Mouse (Mus musculus): ENCODE data around the gene Serinc3. TPM values are rescaled to one million over a fixed set of nuclear protein-coding genes. Genes with fewer than 3 reads are reported as not detected.

The Serinc3 gene
- polyA plus RNA-seq, 1 experiment from 2014 or later: 38.6 TPM

DNA sequence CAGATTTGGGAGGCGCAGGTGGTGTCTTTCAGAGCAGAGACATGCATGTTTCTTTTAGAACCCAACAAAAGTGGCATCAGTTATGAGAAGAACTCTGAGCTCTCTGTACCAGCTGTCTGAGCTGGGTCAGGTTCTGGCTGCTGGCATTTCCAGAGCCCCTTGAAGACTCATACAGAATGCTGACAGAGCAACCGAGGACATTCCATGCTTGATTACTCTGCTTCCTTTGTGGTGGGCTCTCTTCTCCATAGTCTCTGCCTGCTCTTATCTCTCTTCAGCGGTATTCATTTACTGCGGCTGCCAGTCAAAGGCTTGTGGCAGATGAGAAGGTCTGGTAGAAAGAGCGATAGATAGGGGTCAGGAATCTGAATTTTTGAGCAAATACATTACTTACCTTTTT lies 41.3 kb upstream of the Serinc3 start:
- H3K9ac ChIP-seq (ENCODE audit: low read depth, low read length): no peak overlapping the region
- H3K4me3 ChIP-seq (ENCODE audit: low read length): no peak overlapping the region
- H3K27ac ChIP-seq (ENCODE audit: low read depth, low read length): no peak overlapping the region
- ATAC-seq: no peak
- 77% methylated on average over 5 of the region's 5 CpGs for WGBS
- H3K36me3 ChIP-seq (ENCODE audit: control insufficient read depth, insufficient read depth, low read length): no peaks in the 10 kb centered on the region
- peaks cover 15% of the 10 kb centered on the region for H3K4me1 ChIP-seq (ENCODE audit: control insufficient read depth, insufficient read depth, low read depth, low read length)
- no peaks in the 10 kb centered on the region for H3K9me3 ChIP-seq (ENCODE audit: control insufficient read depth, low read length)
- H3K4me2 ChIP-seq (ENCODE audit: low read length): no peak overlapping the region
- H3K27me3 ChIP-seq (replicated peaks; ENCODE audit: control insufficient read depth, insufficient read depth, low read length): no peaks in the 10 kb centered on the region

DNA sequence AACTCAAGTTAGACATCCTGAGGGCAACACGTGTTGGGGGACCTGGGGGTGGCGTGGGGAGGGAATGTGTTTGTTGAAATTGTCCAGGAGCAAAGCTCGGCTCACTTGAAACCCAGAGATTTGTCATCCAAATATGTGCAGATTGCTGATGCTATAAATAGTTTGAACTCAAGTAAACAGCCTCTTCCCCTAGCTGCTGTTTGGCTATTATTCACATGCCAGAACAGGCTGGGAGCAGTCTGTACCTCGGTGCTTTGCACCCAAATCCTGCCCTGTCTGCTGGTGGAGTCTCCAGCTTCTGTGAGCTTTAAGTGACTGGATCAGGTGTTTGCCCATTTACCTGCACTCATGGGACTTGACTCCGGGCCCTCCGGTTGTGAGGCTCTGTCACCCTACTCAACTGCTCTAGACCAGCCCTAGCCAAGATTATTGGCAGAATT lies 40.9 kb upstream of the Serinc3 start:
- H3K4me1 ChIP-seq (ENCODE audit: control insufficient read depth, insufficient read depth, low read depth, low read length): peaks cover 14% of the 10 kb centered on the region
- no peaks in the 10 kb centered on the region for H3K27me3 ChIP-seq (replicated peaks; ENCODE audit: control insufficient read depth, insufficient read depth, low read length)
- no peak overlapping the region for H3K4me2 ChIP-seq (ENCODE audit: low read length)
- H3K36me3 ChIP-seq (ENCODE audit: control insufficient read depth, insufficient read depth, low read length): no peaks in the 10 kb centered on the region
- no peak overlapping the region for H3K4me3 ChIP-seq (ENCODE audit: low read length)
- ATAC-seq: no peak
- H3K9ac ChIP-seq (ENCODE audit: low read depth, low read length): no peak overlapping the region
- 70% methylated on average over 6 of the region's 6 CpGs for WGBS
- H3K27ac ChIP-seq (ENCODE audit: low read depth, low read length): no peak overlapping the region
- H3K9me3 ChIP-seq (ENCODE audit: control insufficient read depth, low read length): no peaks in the 10 kb centered on the region

DNA sequence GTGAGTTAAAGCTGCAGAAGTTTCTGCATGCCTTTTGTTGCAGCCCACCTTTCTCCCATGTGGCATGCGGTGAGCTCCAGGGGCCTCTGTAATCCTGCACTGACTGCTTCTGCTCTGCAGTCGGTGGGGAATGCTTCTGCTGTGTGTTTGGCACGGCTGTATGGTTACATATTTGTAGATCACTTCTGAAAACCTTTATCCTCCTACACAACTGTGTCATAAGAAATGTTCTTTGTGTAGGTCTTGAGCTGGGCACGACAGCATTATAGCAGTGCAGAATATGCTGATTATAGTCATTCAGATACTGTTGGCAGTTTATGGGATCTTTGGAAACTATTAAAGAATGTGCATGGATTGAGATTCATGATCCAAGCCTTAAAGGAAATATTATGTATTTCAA lies 40.4 kb upstream of the Serinc3 start:
- ATAC-seq: no peak
- WGBS: 54% methylated on average over 4 of the region's 4 CpGs
- H3K4me3 ChIP-seq (ENCODE audit: low read length): no peak overlapping the region
- H3K4me2 ChIP-seq (ENCODE audit: low read length): no peak overlapping the region
- H3K27me3 ChIP-seq (replicated peaks; ENCODE audit: control insufficient read depth, insufficient read depth, low read length): no peaks in the 10 kb centered on the region
- peaks cover 9% of the 10 kb centered on the region for H3K4me1 ChIP-seq (ENCODE audit: control insufficient read depth, insufficient read depth, low read depth, low read length)
- H3K9me3 ChIP-seq (ENCODE audit: control insufficient read depth, low read length): no peaks in the 10 kb centered on the region
- no peaks in the 10 kb centered on the region for H3K36me3 ChIP-seq (ENCODE audit: control insufficient read depth, insufficient read depth, low read length)
- 0 out of 2 replicates have a peak overlapping the region, but pooled peaks have one; percentile 29 for H3K27ac ChIP-seq (ENCODE audit: low read depth, low read length)
- no peak overlapping the region for H3K9ac ChIP-seq (ENCODE audit: low read depth, low read length)

DNA sequence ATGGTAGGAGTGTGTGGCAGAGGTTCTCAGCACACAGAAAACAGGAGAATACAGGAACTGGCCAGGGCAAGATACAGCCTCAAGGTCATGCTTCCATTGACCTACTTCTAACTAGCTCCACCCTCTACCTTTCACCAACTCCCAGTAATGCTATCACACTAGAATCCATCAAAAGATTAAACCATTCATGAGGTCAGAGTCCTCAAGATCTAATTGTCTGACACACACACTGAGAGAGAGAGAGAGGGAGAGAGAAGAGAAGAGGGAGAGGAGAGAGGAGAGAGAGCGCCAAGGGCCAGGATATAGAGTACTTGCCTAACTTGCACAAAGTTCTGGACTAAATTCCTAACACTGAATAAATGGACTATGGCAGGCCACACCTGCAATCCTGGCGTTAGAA lies 37.4 kb upstream of the Serinc3 start:
- no peak for ATAC-seq
- no peak overlapping the region for H3K4me3 ChIP-seq (ENCODE audit: low read length)
- no peak overlapping the region for H3K9ac ChIP-seq (ENCODE audit: low read depth, low read length)
- no peak overlapping the region for H3K4me2 ChIP-seq (ENCODE audit: low read length)
- no peaks in the 10 kb centered on the region for H3K9me3 ChIP-seq (ENCODE audit: control insufficient read depth, low read length)
- WGBS: 91% methylated on average over 2 of the region's 2 CpGs
- peaks cover 9% of the 10 kb centered on the region; the same call in 1 of the 2 replicates for H3K4me1 ChIP-seq (ENCODE audit: control insufficient read depth, insufficient read depth, low read depth, low read length)
- H3K27ac ChIP-seq (ENCODE audit: low read depth, low read length): no peak overlapping the region
- H3K27me3 ChIP-seq (replicated peaks; ENCODE audit: control insufficient read depth, insufficient read depth, low read length): no peaks in the 10 kb centered on the region
- no peaks in the 10 kb centered on the region for H3K36me3 ChIP-seq (ENCODE audit: control insufficient read depth, insufficient read depth, low read length)

DNA sequence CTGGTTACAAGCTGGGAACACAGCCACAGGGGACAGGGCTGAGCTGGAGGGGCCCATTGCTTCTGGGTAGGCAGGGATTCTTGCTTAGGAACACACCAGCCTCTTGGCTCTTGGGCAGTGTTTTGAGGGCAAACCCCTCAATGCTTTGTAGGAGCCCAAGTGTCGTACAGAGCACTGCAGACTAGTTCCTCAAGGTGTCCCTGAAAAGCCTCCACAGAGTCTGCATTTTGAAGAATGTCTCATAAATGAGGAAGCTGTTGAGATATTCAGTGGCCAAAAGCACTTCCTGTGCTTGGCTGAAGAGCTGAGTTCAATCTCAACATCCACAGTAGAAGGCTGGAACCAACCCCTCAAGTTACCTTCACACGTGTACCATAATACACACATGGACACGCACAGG lies 31.8 kb upstream of the Serinc3 start:
- Histone ChIP-seq H3K4me3 (ENCODE audit: low read length) (no peak overlapping the region), H3K27ac (ENCODE audit: low read depth, low read length) (no peak overlapping the region), H3K27me3 (replicated peaks; ENCODE audit: control insufficient read depth, insufficient read depth, low read length) (no peaks in the 10 kb centered on the region), H3K9me3 (ENCODE audit: control insufficient read depth, low read length) (no peaks in the 10 kb centered on the region), H3K36me3 (ENCODE audit: control insufficient read depth, insufficient read depth, low read length) (no peaks in the 10 kb centered on the region), H3K4me2 (ENCODE audit: low read length) (no peak overlapping the region), H3K9ac (ENCODE audit: low read depth, low read length) (no peak overlapping the region), H3K4me1 (ENCODE audit: control insufficient read depth, insufficient read depth, low read depth, low read length) (peaks cover 8% of the 10 kb centered on the region; the same call in 1 of the 2 replicates)
- WGBS: 92% methylated on average over 3 of the region's 3 CpGs
- ATAC-seq: no peak

GRCm38 (mm10) chr2:163676321-163676720 lies 31.4 kb upstream of the Serinc3 start:
- H3K9me3 ChIP-seq (ENCODE audit: control insufficient read depth, low read length): no peaks in the 10 kb centered on the region
- H3K27ac ChIP-seq (ENCODE audit: low read depth, low read length): no peak overlapping the region
- H3K27me3 ChIP-seq (replicated peaks; ENCODE audit: control insufficient read depth, insufficient read depth, low read length): no peaks in the 10 kb centered on the region
- WGBS: 88% methylated on average over 4 of the region's 4 CpGs
- H3K4me3 ChIP-seq (ENCODE audit: low read length): no peak overlapping the region
- H3K4me1 ChIP-seq (ENCODE audit: control insufficient read depth, insufficient read depth, low read depth, low read length): peaks cover 8% of the 10 kb centered on the region; the same call in 1 of the 2 replicates
- no peak overlapping the region for H3K4me2 ChIP-seq (ENCODE audit: low read length)
- H3K36me3 ChIP-seq (ENCODE audit: control insufficient read depth, insufficient read depth, low read length): no peaks in the 10 kb centered on the region
- H3K9ac ChIP-seq (ENCODE audit: low read depth, low read length): no peak overlapping the region
- no peak for ATAC-seq

DNA sequence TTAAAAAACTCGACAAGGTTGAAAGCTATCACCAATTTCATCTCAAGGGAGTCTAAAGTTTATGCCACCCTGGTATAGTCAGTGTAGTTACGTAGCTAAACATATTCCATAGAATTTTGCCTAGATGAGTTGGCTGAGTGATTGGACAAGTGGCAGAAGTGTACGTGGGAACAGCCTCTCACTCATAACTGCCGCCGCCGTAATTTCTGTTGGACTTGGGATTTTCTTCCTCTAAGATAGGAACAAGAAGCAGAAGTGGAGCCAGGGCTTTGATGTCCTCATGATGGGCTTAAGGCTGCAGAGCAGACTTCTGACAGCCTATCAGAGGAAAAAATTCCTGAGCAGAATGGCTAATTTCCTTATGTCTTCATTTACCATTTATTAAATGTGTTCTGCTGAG lies 30.7 kb upstream of the Serinc3 start:
- no peak overlapping the region for H3K4me2 ChIP-seq (ENCODE audit: low read length)
- peaks cover 8% of the 10 kb centered on the region; the same call in 1 of the 2 replicates for H3K4me1 ChIP-seq (ENCODE audit: control insufficient read depth, insufficient read depth, low read depth, low read length)
- H3K9me3 ChIP-seq (ENCODE audit: control insufficient read depth, low read length): no peaks in the 10 kb centered on the region
- WGBS: 70% methylated on average over 6 of the region's 6 CpGs
- H3K9ac ChIP-seq (ENCODE audit: low read depth, low read length): no peak overlapping the region
- H3K4me3 ChIP-seq (ENCODE audit: low read length): no peak overlapping the region
- no peak for ATAC-seq
- no peak overlapping the region for H3K27ac ChIP-seq (ENCODE audit: low read depth, low read length)
- H3K27me3 ChIP-seq (replicated peaks; ENCODE audit: control insufficient read depth, insufficient read depth, low read length): no peaks in the 10 kb centered on the region
- no peaks in the 10 kb centered on the region for H3K36me3 ChIP-seq (ENCODE audit: control insufficient read depth, insufficient read depth, low read length)

- H3K9me3 ChIP-seq (ENCODE audit: control insufficient read depth, low read length): no peaks in the 10 kb centered on the region
- H3K4me3 ChIP-seq (ENCODE audit: low read length): no peak overlapping the region
- no peak overlapping the region for H3K27ac ChIP-seq (ENCODE audit: low read depth, low read length)
- H3K4me2 ChIP-seq (ENCODE audit: low read length): no peak overlapping the region
- H3K9ac ChIP-seq (ENCODE audit: low read depth, low read length): no peak overlapping the region
- H3K4me1 ChIP-seq (ENCODE audit: control insufficient read depth, insufficient read depth, low read depth, low read length): peaks cover 8% of the 10 kb centered on the region; the same call in 1 of the 2 replicates
- 44% methylated on average over 5 of the region's 5 CpGs for WGBS
- H3K36me3 ChIP-seq (ENCODE audit: control insufficient read depth, insufficient read depth, low read length): no peaks in the 10 kb centered on the region
- no peaks in the 10 kb centered on the region for H3K27me3 ChIP-seq (replicated peaks; ENCODE audit: control insufficient read depth, insufficient read depth, low read length)
- ATAC-seq: no peak
These were observed 30.3 kb upstream of the Serinc3 start for GRCm38 (mm10) chr2:163675144-163675619.

GRCm38 (mm10) chr2:163674397-163674796 lies 29.5 kb upstream of the Serinc3 start:
- Histone ChIP-seq H3K4me3 (ENCODE audit: low read length) (no peak overlapping the region), H3K4me1 (ENCODE audit: control insufficient read depth, insufficient read depth, low read depth, low read length) (peaks cover 8% of the 10 kb centered on the region; the same call in 1 of the 2 replicates), H3K27me3 (replicated peaks; ENCODE audit: control insufficient read depth, insufficient read depth, low read length) (no peaks in the 10 kb centered on the region), H3K36me3 (ENCODE audit: control insufficient read depth, insufficient read depth, low read length) (no peaks in the 10 kb centered on the region), H3K9me3 (ENCODE audit: control insufficient read depth, low read length) (no peaks in the 10 kb centered on the region), H3K27ac (ENCODE audit: low read depth, low read length) (no peak overlapping the region), H3K4me2 (ENCODE audit: low read length) (no peak overlapping the region), H3K9ac (ENCODE audit: low read depth, low read length) (no peak overlapping the region)
- 63% methylated on average over 5 of the region's 5 CpGs for WGBS
- no peak for ATAC-seq

Data from hindbrain, embryonic 16.5 days (tissue).